Mouse (Mus musculus) heart, adult 8-10 months (tissue): ENCODE data around the gene Btn2a2. TPM values are rescaled to one million over a fixed set of nuclear protein-coding genes. Genes with fewer than 3 reads are reported as not detected.

Experiments used
- DNase-seq: peaks from one replicate; pipeline ENCODE4 v3.0.0; 2022; ENCODE audit warnings: low spot score
- total RNA-seq, 4 experiments: library from RNA; stranded (reverse); gene quantifications; 2 replicates each; pipeline ENCODE4 v1.2.4; 2022

Gene Btn2a2
- total RNA-seq, 4 experiments from 2014 or later, result not detected

DNA sequence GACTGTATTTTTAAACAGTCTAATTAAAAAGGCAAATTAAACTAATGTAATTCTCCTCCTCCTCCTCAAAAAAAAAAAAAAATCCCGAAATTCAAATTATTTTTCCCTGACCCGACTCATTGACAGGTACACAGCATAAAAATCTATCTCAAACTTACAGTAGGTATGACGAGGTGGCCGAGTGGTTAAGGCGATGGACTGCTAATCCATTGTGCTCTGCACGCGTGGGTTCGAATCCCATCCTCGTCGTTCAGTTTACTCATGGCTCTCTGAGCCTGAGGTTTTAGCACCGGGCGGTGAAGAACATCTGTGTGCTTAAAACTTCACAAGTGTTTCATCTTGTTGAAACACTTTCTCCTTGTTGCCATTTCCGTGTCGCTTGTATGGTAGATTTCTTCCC is 33.0 kb upstream of the Btn2a2 start:
- DNase-seq, result peak; percentile 84

DNA sequence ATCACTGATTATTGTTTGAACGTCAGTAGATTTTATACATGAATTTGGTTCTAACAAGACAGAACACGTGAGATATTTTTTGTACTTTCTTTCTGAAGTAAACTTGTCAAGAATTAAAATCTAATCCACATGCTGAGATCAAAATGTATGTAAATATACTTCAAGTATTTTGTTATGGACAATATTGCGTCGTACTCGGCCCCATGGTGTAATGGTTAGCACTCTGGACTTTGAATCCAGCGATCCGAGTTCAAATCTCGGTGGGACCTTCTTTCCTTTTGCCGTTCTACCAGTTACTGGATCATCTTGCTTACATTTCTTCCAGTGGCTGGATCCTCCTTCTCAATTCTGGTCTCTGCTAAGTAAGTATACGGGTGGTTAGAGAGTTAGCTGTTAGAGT is 30.8 kb upstream of the Btn2a2 start:
- peak; percentile 91 for DNase-seq

DNA sequence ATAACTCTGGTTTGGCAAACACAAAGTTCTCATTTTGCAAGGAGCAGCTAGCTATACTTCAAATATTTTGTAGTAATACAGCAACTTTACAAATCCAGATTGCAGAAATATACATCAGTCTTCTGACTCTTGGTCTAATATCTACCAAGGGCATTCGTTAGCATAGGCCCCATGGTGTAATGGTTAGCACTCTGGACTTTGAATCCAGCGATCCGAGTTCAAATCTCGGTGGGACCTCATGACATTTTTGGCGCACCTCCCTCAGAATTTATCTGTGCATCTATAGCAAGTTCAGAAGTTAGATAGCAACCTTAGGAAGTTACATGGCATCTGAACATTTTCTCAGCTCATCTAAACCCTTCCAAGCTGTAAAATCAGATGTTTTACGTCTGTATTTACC is 30.2 kb upstream of the Btn2a2 start:
- peak; percentile 91 for DNase-seq

DNA sequence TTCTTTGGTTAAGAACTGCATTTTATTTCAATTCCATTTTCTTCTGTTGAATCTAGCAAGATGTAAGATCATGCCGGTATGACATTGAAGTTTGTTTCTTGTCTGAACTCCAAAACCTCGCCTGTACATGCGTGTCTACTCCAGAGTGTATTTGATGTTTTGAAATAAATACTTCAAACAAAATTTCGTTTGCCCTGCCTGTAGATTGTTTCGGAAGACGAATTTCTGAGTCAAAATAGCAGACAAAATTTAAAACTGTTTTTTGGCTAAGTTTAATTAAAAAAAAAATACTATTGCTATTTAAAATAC is 29.6 kb upstream of the Btn2a2 start:
- DNase-seq, result no peak

DNA sequence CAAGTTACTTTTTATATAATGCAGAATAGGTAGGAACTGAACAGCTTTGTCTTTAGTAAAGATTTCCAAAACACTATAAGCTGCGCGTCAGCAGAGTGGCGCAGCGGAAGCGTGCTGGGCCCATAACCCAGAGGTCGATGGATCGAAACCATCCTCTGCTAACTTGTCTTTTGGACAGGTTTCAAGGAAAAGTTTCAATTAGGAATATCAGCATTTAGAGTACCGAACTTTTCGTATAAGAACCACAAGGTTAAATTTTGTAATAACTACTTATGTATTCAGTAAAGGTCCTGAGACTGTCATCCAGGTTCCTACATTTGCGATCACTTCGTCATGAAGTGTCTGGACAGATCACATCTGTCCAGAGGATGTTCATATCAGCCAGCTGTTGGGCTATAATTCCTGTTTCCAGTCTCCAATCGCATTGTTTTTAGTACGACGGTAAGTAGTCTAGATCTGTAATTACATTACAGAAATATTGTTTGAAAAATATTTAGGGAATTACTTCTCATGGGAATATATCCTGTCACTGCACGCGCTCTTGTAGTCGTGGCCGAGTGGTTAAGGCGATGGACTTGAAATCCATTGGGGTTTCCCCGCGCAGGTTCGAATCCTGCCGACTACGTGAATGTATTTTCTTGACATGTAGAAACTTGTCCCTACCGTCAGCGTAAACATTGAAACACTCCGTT is 29.1 kb upstream of the Btn2a2 start:
- peak; percentile 95 for DNase-seq

DNA sequence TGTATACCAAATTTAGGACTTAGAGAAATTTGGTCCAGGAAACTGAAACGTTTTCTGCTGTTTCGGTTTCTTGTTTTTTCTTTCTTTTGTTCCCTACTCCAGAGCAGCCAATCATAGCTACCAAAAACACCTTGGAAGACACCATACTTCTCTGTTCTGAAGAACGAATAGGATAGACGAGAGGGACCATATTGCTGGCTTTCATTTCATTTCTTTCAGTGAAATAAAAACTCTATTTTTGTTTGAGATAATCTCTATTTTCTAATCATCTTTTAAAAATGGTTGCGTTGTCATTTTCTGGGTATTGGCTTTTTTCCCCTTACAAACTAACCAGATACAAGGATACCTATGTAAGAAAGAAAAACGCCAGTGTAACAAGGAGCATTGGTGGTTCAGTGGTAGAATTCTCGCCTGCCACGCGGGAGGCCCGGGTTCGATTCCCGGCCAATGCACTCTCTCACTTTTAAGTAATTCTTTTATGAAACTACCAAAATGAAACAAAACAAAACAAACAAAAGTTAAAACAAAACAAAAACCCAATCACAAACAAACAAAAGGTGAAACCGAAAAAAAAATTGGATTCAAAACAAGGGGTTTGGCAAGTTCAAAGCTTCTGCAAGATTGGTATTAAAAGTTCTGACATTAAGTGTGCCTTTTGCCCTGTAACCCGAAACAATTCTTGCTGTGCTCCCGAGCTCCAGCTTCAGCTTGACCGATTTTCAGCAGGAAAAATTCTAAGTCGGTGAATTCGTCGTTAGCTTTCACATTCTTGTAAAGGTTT is 28.4 kb upstream of the Btn2a2 start:
- DNase-seq, result peak; percentile 84

DNA sequence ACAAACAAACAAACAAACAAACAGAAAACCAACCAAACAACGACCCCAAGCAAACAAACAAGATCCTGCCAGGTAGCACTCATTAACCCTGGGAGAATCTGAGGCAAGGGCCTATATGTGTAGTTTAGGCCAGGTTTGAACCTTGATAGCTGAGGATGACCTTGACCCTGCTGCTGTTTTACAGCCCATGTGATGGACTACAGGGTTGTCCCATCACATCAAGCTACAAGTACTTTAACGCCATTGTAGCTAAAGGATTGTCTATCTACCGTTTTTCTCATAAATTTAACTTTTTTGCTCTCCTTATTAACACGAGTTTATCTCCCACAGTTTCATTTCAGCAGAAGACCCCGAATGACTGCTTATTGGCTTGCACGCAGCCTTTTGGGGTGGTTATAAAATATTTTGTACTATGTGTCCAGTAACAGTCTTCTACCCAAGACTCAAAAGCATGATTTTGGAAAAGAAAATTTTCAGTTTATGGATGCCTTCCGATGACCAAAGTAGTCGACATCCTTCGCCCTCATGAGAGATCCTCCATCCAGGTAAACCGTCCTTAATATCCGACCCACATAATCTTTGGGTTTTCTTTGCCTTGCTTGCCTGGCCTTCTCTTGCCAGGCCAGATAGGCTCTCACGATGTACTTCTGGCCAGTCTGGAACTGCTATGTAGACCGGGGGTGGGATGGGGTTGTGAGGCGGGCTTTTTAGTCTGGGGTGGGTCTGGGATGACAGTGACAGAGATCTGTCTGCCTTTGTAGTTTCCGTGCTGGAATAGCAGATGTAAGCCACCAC is 27.4 kb upstream of the Btn2a2 start:
- DNase-seq, result no peak

DNA sequence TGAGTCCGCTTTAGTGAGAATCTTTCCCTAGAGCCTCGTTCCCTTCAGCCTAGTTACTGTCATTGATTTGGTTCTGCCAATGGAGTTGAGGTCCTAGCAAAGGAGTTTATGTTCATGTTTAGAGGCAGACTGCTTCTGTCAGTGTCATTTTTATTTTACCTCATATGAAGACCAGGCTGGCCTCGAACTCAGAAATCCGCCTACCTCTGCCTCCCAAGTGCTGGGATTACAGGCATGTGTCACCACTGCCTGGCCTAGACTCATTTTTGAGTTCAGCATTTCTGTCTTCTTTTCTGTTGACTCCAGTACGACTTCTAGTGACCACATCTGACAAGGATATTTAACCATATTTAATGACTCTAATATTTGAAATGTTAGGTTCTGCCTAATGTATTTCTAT is 26.6 kb upstream of the Btn2a2 start:
- DNase-seq, result no peak

DNA sequence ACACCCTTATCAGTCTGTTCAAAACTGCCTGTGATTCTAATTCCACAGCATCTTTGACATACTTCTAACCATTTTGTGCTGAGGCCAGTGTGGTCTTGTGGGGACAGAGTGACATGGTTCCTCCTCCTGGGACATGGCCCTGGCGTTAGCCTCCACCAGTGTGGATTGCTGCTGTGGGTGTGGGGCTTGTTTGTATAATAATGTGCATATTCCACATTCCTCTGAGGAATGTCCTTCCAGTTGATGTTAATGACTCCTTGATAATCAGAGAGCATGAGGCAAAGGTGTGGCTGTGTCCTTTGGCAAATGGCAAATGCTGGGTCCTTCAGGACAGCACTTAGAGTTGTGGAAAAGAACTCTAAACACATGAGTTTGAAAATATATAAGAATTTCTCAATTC is 24.9 kb upstream of the Btn2a2 start:
- DNase-seq, result no peak

DNA sequence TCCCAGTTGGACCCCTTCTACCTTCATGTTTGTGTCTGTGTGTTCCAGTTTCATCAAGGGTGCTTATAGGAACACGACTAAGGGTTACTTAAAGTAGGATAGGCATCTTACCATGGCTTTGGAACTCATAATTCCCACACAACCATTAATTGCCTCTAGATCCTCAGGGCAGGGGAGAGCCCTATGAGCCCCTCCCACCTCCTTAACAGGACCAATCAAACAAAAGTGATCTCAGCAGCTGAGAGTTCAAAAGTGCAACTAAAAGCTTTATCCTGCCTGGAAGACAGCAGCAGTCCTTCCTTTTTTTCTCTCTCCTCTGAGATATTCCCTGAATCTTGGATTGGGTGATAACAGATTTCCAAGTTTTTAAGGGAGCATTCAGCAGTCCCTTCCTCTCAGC is 21.5 kb upstream of the Btn2a2 start:
- no peak for DNase-seq

DNA sequence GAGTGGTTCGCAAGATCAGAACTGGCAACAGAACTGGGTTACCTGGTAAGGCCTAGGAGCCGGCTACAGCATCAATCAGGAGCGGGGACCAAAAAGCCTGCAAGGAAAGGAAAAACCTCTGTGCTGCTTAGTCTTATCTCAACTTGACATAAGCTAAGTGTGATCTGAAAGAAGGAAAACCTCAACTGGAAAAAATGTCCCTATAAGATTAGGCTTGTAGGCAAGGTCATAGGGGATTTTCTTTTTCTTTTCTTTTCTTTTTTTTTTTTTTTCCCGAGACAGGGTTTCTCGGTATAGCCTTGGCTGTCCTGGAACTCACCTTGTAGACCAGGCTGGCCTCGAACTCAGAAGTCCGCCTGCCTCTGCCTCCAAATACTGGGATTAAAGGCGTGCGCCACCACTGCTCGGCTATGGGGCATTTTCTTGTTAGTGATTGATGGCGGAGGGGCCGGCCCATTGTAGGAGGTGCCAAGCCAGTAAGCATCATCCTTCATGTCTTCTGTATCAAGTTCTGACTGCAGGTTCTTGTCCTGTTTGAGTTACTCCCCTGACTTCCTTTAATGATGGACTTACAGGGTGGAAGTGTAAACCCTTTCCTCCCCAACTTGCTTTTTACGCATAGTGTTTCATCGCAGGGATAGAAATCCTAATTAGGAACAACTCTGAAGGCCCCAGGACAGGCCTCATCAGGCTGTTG is 18.3 kb upstream of the Btn2a2 start:
- DNase-seq, result no peak

DNA sequence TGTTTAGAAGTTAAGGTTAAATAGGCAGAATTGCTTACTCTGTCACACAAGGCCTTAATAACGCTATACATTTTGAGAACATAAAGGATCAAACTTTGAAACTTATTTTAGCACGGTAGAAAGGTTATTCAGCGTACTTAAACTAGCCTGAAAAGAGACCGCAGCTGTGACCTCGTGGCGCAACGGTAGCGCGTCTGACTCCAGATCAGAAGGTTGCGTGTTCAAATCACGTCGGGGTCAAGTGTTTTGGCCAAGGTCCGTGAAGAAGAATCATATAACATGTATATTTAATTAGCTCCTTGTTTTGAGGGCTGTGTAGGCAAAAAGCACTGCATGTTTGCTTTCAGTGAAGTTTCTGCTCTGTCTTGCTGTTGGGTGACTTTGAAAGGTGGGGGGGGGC is 17.7 kb upstream of the Btn2a2 start:
- DNase-seq, result no peak

DNA sequence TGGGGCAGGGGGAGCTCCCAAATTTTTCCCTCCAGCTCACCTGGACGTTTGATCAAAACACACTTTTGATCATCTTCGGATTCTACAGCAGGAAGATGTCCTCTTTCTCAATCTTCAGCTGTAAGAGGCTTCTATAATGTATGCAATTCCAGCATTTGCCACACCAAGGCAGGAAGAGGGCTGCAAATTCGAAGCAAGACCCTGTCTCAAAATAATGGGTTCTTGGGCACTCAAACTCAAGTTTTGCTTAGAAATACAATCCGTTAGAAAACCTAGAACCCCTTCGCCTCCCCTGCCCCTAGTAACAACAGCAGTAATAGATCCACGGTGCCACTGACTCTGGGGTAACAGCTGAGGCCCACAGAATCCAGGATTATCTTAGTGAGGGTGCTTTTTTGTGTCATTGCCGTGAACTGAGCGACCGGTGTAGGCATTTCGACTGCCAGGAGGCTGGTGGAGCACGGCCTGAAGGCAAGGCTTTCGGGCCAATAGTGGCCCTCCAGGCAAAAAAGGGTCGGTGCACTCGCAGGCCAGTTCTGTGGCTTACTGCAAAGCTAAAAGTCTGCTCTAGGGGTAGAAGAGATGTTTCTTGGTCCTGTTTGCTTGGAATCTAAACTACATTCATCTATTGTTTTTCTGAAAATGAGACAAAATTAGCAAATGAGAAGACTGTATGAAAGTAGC is 17.1 kb upstream of the Btn2a2 start:
- no peak for DNase-seq

DNA sequence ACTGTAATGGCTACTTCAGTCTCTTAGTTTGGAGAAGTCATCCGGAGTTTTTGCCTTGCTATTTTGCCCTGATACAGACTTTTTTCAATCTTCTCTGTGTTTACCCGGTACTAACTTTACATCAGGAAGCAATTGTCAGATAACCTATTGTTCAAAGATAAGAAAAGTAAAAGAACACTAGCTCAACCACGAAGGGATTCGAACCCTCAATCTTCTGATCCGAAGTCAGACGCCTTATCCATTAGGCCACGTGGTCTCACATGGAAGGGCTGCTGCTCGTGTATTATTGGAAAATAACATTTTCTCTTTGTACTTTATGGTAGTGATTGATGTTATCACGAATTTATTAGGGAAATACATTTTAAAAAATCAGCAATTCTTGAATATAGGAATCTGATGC is 15.1 kb upstream of the Btn2a2 start:
- DNase-seq, result peak; percentile 72

DNA sequence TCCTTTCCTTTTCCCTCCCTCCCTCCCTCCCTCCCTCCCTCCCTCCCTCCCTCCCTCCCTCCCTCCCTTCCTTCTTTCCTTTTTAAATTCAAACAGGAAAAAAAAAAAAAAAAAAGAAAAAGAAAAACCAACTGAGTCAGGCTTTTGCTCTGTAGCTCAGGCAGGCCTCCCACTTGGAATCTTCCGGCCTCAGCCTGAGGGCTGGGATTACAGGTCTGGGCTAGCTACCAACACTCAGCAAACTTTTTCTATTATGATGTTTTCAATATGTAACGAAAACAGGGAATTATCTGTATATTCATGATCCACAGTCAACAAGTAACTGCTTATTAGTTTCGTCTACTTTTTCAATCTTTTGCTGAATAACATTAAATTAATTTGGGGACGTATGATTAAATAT is 14.3 kb upstream of the Btn2a2 start:
- DNase-seq, result no peak

DNA sequence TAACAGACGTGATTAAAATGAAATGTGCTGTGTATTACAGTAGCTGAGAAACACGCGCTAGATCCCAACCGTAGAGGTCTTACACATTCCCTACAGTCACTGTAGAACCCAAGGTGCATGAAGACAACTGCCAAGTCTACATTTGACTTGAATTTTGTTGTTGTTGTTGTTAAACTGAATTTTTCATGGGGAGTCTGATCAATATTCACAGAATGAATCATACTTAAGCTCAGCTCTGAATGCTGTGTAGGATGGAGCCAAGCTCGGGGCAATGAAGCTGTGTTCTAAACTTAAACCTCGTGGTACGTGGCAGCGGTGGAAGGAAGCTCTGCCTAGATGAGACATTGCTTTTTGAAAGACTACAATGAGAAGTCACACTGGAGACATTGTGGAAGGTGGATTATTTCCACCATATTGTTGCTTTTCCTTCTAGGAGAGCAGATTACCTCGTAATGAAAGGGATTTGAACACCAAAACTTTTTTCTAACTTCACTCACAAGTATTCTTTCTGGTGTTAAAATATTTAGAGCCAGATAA is 13.4 kb upstream of the Btn2a2 start:
- no peak for DNase-seq

DNA sequence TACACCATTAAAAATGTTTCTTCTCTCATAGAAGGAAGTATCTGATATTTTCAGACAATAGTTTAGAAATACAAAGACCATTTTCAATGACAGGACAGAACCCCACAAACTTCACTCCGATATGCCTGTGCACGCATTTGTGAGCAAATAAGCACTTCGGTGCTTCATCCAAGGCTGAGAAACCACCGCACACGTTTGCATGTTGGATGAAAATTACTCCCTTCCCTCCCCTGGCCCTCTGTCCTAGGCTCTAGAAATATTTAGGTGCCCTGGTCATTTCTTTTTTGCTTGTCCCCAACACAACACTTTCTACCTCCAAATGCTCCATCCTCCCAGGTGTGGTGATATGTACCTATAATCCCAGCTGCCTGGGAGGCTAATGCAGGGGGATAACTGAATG is 12.9 kb upstream of the Btn2a2 start:
- DNase-seq, result no peak

DNA sequence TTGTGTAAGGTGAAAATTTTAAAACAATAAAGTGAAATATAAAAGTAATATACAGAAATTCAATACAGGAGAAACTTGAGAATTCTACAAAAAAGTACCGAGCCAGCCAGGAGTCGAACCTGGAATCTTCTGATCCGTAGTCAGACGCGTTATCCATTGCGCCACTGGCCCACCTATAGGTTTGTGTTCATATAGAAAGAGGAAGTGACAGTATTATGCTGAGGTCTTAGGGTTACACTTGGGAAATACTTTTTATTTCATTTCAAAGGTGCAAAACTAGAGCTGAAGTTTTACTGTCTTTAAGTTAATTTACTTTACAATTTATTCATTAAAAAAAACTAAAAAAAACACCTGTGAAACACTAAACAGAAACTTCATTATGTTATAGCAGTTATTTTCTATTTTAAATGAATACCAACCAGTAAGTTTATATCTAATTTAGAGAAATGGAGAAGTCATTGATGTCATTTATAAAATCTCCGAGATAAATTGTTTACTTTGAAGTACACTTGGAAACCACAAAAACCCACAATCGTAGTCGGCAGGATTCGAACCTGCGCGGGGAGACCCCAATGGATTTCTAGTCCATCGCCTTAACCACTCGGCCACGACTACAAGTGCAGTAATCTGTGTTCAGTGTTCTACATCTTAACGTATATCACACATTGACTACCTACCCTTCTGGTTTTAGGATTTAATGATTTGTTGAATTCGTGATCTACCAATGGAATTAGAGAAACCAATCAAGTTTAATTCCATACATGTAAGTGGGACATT is 12.0 kb upstream of the Btn2a2 start:
- peak; percentile 83 for DNase-seq

DNA sequence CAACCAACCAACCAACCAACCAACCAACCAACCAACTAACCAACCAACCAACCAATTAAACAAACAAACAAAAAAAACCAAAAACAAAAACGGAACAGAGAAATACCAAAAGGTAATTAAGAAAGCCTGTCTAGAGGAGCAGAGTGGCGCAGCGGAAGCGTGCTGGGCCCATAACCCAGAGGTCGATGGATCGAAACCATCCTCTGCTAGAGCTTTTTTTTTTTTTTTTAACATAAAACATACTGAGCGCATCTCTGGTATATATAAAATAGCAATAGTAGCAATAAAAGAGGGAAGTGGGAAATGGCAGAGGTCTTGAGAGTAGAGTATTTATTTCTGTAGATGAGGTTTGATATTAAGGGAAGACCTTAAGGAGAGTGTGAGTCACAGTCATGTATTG is 11.3 kb upstream of the Btn2a2 start:
- DNase-seq, result no peak

DNA sequence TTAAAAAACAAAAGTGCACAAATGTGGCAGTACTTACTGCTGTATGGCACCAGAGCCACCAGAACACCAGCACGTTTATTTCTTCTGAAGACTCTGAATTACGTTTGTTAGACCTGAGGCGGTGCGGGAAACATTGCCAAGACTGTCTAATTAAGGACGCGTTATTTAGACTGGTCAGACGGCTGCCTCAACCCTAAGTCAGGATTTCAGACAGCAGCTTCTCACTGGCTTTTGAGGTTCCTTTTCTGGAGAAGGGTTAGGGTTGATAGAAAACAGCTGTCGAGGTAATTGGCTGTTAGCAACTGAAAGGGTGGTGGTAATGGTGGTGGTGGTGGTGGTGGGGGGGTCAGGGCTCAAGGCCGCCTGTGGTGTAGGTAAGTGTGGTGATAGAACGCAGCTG is 10.0 kb upstream of the Btn2a2 start:
- no peak for DNase-seq
